Mouse (Mus musculus) limb, embryonic 11.5 days (tissue): ENCODE measurements around the gene Guca2a. TPM values are rescaled to one million over a fixed set of nuclear protein-coding genes. Genes with fewer than 3 reads are reported as not detected.

Experiments
- ATAC-seq: fragments of 200-750 bp; cut with Nextera tagmentation; 2 replicates; pipeline ENCODE4 v1.8.0; 2017; ENCODE audit warnings: low read depth; ENCODE audit not compliant: insufficient number of reproducible peaks, low FRiP score, low TSS enrichment
- DNase-seq: peaks from one replicate; pipeline ENCODE4 v3.0.0-alpha.2; 2015; ENCODE audit warnings: low spot score
- H3K27ac ChIP-seq: fragments of 300-500 bp; sonication (generic); replicated peaks from 2 replicates; pipeline ENCODE4 v1.5.1; 2014; ENCODE audit warnings: low read depth, mild to moderate bottlenecking, low read length
- H3K27me3 ChIP-seq: fragments of 300-500 bp; sonication (generic); 2 replicates; pipeline ENCODE4 v1.6.1; 2014; ENCODE audit warnings: mild to moderate bottlenecking, low read length, mixed read lengths; ENCODE audit not compliant: control insufficient read depth, insufficient read depth
- H3K36me3 ChIP-seq: fragments of 300-500 bp; sonication (generic); 2 replicates; pipeline ENCODE4 v1.6.1; 2014; ENCODE audit warnings: mild to moderate bottlenecking, low read length, moderate library complexity, mixed read lengths; ENCODE audit not compliant: control insufficient read depth, insufficient read depth
- H3K4me1 ChIP-seq: fragments of 300-500 bp; sonication (generic); 2 replicates; pipeline ENCODE4 v1.6.1; 2014; ENCODE audit warnings: low read length, mixed read lengths; ENCODE audit not compliant: control insufficient read depth, insufficient read depth
- H3K4me2 ChIP-seq: fragments of 300-500 bp; sonication (generic); 2 replicates; pipeline ENCODE4 v1.6.1; 2014; ENCODE audit warnings: low read depth, mild to moderate bottlenecking, moderate library complexity; ENCODE audit not compliant: severe bottlenecking
- H3K4me3 ChIP-seq: fragments of 300-500 bp; sonication (generic); 2 replicates; pipeline ENCODE4 v1.5.1; 2014; ENCODE audit warnings: low read depth, low read length
- H3K9ac ChIP-seq: fragments of 300-500 bp; sonication (generic); 2 replicates; pipeline ENCODE4 v1.6.1; 2014; ENCODE audit warnings: mild to moderate bottlenecking, low read length
- H3K9me3 ChIP-seq: fragments of 300-500 bp; sonication (generic); 2 replicates; pipeline ENCODE4 v1.6.1; 2016; ENCODE audit warnings: low read length; ENCODE audit not compliant: control insufficient read depth
- WGBS: fragments of 180-500 bp; shearing (Covaris S2); extraction: QIAGEN DNeasy Blood & Tissue Kit; methylation state at CpG from one replicate; pipeline ENCODE4 v1.1.7; 2014; 5-methylcytosine and 5-hydroxymethylcytosine counted together
- polyA plus RNA-seq: library from polyadenylated mRNA; unstranded; fragments of >200 nt; fragmentation: Nextera tagmentation; extraction: Ambion mirVana; gene quantifications from 2 replicates; pipeline ENCODE4 v1.2.1, GENCODE M21; 2014

Guca2a gene
- not detected in 2 replicates for polyA plus RNA-seq

- DNase-seq (no peak), ATAC-seq (no peak)
- Histone ChIP-seq H3K4me2 (no peak within 1 kb of the TSS), H3K27ac (no peak within 1 kb of the TSS), H3K9me3 (no peaks in the 10 kb centered on the region), H3K36me3 (no peaks in the 10 kb centered on the region), H3K4me1 (0 out of 2 replicates have a peak, but pooled peaks cover 3% of the 10 kb centered on the region), H3K4me3 (no peak within 1 kb of the TSS), H3K27me3 (no peaks in the 10 kb centered on the region), H3K9ac (no peak within 1 kb of the TSS)
- WGBS, result 70% methylated on average over 4 of the region's 4 CpGs
Observed at GRCm38 (mm10) chr4:119637176-119637845, at the start of gene Guca2a. Gene Guca2a, plus strand, starts transcription at chr4:119637704.

GRCm38 (mm10) chr4:119588037-119588436 lies 49.5 kb upstream of the Guca2a start:
- WGBS, result 91% methylated on average over 2 of the region's 2 CpGs

GRCm38 (mm10) chr4:119589423-119589822 lies 48.1 kb upstream of the Guca2a start:
- Histone ChIP-seq H3K27ac (no peak overlapping the region), H3K36me3 (peaks cover 3% of the 10 kb centered on the region; the same call in 1 of the 2 replicates), H3K4me1 (no peaks in the 10 kb centered on the region), H3K4me3 (no peak overlapping the region), H3K9ac (no peak overlapping the region), H3K27me3 (no peaks in the 10 kb centered on the region), H3K9me3 (no peaks in the 10 kb centered on the region), H3K4me2 (no peak overlapping the region)
- no peak for ATAC-seq
- no peak for DNase-seq
- 85% methylated on average over 2 of the region's 2 CpGs for WGBS

More at GRCm38 (mm10) chr4:119588037-119588436, 49.5 kb upstream of the Guca2a start:
- Histone ChIP-seq H3K9me3 (no peaks in the 10 kb centered on the region), H3K36me3 (peaks cover 3% of the 10 kb centered on the region; the same call in 1 of the 2 replicates), H3K4me3 (no peak overlapping the region), H3K27me3 (no peaks in the 10 kb centered on the region), H3K4me2 (no peak overlapping the region), H3K4me1 (no peaks in the 10 kb centered on the region), H3K27ac (no peak overlapping the region), H3K9ac (no peak overlapping the region)
- DNase-seq (no peak), ATAC-seq (no peak)

GRCm38 (mm10) chr4:119590027-119590426 lies 47.5 kb upstream of the Guca2a start:
- Histone ChIP-seq H3K36me3 (peaks cover 3% of the 10 kb centered on the region; the same call in 1 of the 2 replicates), H3K9ac (no peak overlapping the region), H3K9me3 (no peaks in the 10 kb centered on the region), H3K4me2 (no peak overlapping the region), H3K4me1 (no peaks in the 10 kb centered on the region), H3K27ac (no peak overlapping the region), H3K4me3 (no peak overlapping the region), H3K27me3 (no peaks in the 10 kb centered on the region)
- WGBS, result 93% methylated on average over 1 of the region's 1 CpGs
- DNase-seq (no peak), ATAC-seq (no peak)

GRCm38 (mm10) chr4:119592479-119592878 lies 45.0 kb upstream of the Guca2a start:
- Histone ChIP-seq H3K4me3 (no peak overlapping the region), H3K27ac (no peak overlapping the region), H3K36me3 (peaks cover 3% of the 10 kb centered on the region; the same call in 1 of the 2 replicates), H3K9ac (no peak overlapping the region), H3K4me2 (no peak overlapping the region), H3K4me1 (no peaks in the 10 kb centered on the region), H3K9me3 (no peaks in the 10 kb centered on the region), H3K27me3 (no peaks in the 10 kb centered on the region)
- 82% methylated on average over 3 of the region's 3 CpGs for WGBS
- ATAC-seq, result no peak
- no peak for DNase-seq

GRCm38 (mm10) chr4:119594331-119594730 lies 43.2 kb upstream of the Guca2a start:
- H3K36me3 ChIP-seq, result no peaks in the 10 kb centered on the region
- DNase-seq, result no peak
- H3K9me3 ChIP-seq, result no peaks in the 10 kb centered on the region
- ATAC-seq, result no peak
- no peak overlapping the region for H3K27ac ChIP-seq
- H3K4me2 ChIP-seq, result no peak overlapping the region
- H3K27me3 ChIP-seq, result no peaks in the 10 kb centered on the region
- no peaks in the 10 kb centered on the region for H3K4me1 ChIP-seq
- no peak overlapping the region for H3K4me3 ChIP-seq
- no peak overlapping the region for H3K9ac ChIP-seq
- WGBS, result 95% methylated on average over 14 of the region's 14 CpGs

GRCm38 (mm10) chr4:119599605-119600004 lies 37.9 kb upstream of the Guca2a start:
- no peaks in the 10 kb centered on the region for H3K27me3 ChIP-seq
- H3K4me1 ChIP-seq, result no peaks in the 10 kb centered on the region
- DNase-seq, result no peak
- WGBS, result 73% methylated on average over 1 of the region's 1 CpGs
- H3K4me3 ChIP-seq, result no peak overlapping the region
- no peak for ATAC-seq
- no peak overlapping the region for H3K27ac ChIP-seq
- no peak overlapping the region for H3K4me2 ChIP-seq
- no peaks in the 10 kb centered on the region for H3K9me3 ChIP-seq
- H3K9ac ChIP-seq, result no peak overlapping the region
- no peaks in the 10 kb centered on the region for H3K36me3 ChIP-seq

- WGBS, result 94% methylated on average over 1 of the region's 1 CpGs
- Histone ChIP-seq H3K4me1 (no peaks in the 10 kb centered on the region), H3K27ac (no peak overlapping the region), H3K4me2 (no peak overlapping the region), H3K36me3 (no peaks in the 10 kb centered on the region), H3K9me3 (no peaks in the 10 kb centered on the region), H3K27me3 (no peaks in the 10 kb centered on the region), H3K4me3 (no peak overlapping the region), H3K9ac (no peak overlapping the region)
- no peak for DNase-seq
- ATAC-seq, result no peak
Observed at GRCm38 (mm10) chr4:119609488-119609887, 28.0 kb upstream of the Guca2a start.

- Histone ChIP-seq H3K27me3 (no peaks in the 10 kb centered on the region), H3K9ac (no peak overlapping the region), H3K36me3 (no peaks in the 10 kb centered on the region), H3K27ac (no peak overlapping the region), H3K4me3 (no peak overlapping the region), H3K4me1 (no peaks in the 10 kb centered on the region), H3K4me2 (no peak overlapping the region), H3K9me3 (no peaks in the 10 kb centered on the region)
- DNase-seq, result no peak
- ATAC-seq, result no peak
- 82% methylated on average over 1 of the region's 1 CpGs for WGBS
Observed at GRCm38 (mm10) chr4:119614078-119614477, 23.4 kb upstream of the Guca2a start.
